Comparison of ENCODE assay signal across 8 mouse cellular contexts in genomic region chr7:25248846-25249313, GRCm38 (mm10). TPM values are rescaled to one million over a fixed set of nuclear protein-coding genes. Genes with fewer than 3 reads are reported as not detected.
A peak's percentile ranks its signal among the peaks of the same experiment; 100 is the strongest.
DNase-seq lines count a peak whose midpoint lies in the region; ATAC-seq and TF ChIP-seq lines count a peak whose summit lies in the region.

No protein-coding gene starts in this region.

- DNase-seq in kidney, adult 9 months = peak; percentile 58
- DNase-seq in kidney, adult 11 months = no peak
- peak; percentile 39 for DNase-seq in R1 (ENCODE audit: low read depth, low spot score)
- no peak for DNase-seq in limb, embryonic 14.5 days (ENCODE audit: low spot score)
- DNase-seq in splenic B cell, adult 2 months (ENCODE audit: low read depth, low spot score) = peak; percentile 48
- DNase-seq in natural killer cell, adult 2 months (ENCODE audit: low spot score in 2 of 2) = no peak
- DNase-seq in ovary, postnatal 36 days (ENCODE audit: low spot score) = no peak

- H3K36me3 ChIP-seq in forebrain, embryonic 15.5 days = no peaks in the 10 kb centered on the region
- H3K36me3 ChIP-seq in limb, embryonic 14.5 days (ENCODE audit: control insufficient read depth, insufficient read depth, low read length) = peaks cover 26% of the 10 kb centered on the region
- H3K36me3 ChIP-seq in splenic B cell, adult 2 months (ENCODE audit: control insufficient read depth, insufficient read depth, low read length, poor library complexity, severe bottlenecking) = no peaks in the 10 kb centered on the region; the same call in 1 of the 2 replicates

- peak overlapping the region; percentile 96 for H3K27ac ChIP-seq in forebrain, embryonic 15.5 days (replicated peaks)
- H3K27ac ChIP-seq in limb, embryonic 14.5 days (replicated peaks; ENCODE audit: low read depth, low read length) = peak overlapping the region; percentile 97

- no peaks in the 10 kb centered on the region for H3K9me3 ChIP-seq in forebrain, embryonic 15.5 days
- H3K9me3 ChIP-seq in limb, embryonic 14.5 days (ENCODE audit: control insufficient read depth, low read length) = no peaks in the 10 kb centered on the region

- no peak; the same call in 1 of the 2 replicates for ATAC-seq in forebrain, embryonic 15.5 days (replicated peaks)
- ATAC-seq in limb, embryonic 14.5 days (ENCODE audit: low FRiP score, low read depth) = no peak

- WGBS in forebrain, embryonic 15.5 days = under 1% methylated on average over 25 of the region's 25 CpGs
- WGBS in limb, embryonic 14.5 days = under 1% methylated on average over 22 of the region's 25 CpGs

- H3K27me3 ChIP-seq in forebrain, embryonic 15.5 days = no peaks in the 10 kb centered on the region
- H3K27me3 ChIP-seq in limb, embryonic 14.5 days (ENCODE audit: control insufficient read depth, insufficient read depth, low read length) = no peaks in the 10 kb centered on the region
- no peaks in the 10 kb centered on the region; the same call in 1 of the 2 replicates for H3K27me3 ChIP-seq in splenic B cell, adult 2 months (ENCODE audit: control insufficient read depth, insufficient read depth, low read length, poor library complexity, severe bottlenecking)

- peaks cover 55% of the 10 kb centered on the region for H3K4me1 ChIP-seq in forebrain, embryonic 15.5 days
- H3K4me1 ChIP-seq in limb, embryonic 14.5 days (ENCODE audit: control insufficient read depth, insufficient read depth, low read length) = peaks cover 53% of the 10 kb centered on the region

- TF ChIP-seq POLR2A in limb, embryonic 14.5 days (IDR thresholded peaks at IDR 0.05; ENCODE audit: borderline replicate concordance, extremely low read depth, insufficient read depth, insufficient read length) = no peak

- H3K4me3 ChIP-seq in forebrain, embryonic 15.5 days = peak overlapping the region; percentile 73
- H3K4me3 ChIP-seq in limb, embryonic 14.5 days (replicated peaks; ENCODE audit: low read length) = peak overlapping the region; percentile 99

- peak overlapping the region; percentile 60 for H3K9ac ChIP-seq in forebrain, embryonic 15.5 days (replicated peaks)
- peak overlapping the region; percentile 91 for H3K9ac ChIP-seq in limb, embryonic 14.5 days (ENCODE audit: low read depth, low read length, severe bottlenecking)

- H3K4me2 ChIP-seq in forebrain, embryonic 15.5 days (replicated peaks) = peak overlapping the region; percentile 95
- peak overlapping the region; percentile 95 for H3K4me2 ChIP-seq in limb, embryonic 14.5 days (replicated peaks; ENCODE audit: low read depth, low read length, severe bottlenecking)

RNA-seq across cellular contexts. Expression of gene Erf, which starts 1.7 kb away (rescaled TPM):
- polyA plus RNA-seq in forebrain, embryonic 15.5 days (2015; fragmentation: Nextera tagmentation; extraction: Ambion mirVana) = 4.8 and 5.5 TPM in 2 replicates
- 99.2 and 127 TPM in 2 replicates for polyA plus RNA-seq in limb, embryonic 14.5 days (2012; rRNA removed)
- 33.2 and 37.9 TPM in 2 replicates for polyA plus RNA-seq in limb, embryonic 14.5 days (2014; fragmentation: Nextera tagmentation; extraction: Ambion mirVana)

RNA-seq across cellular contexts. Expression of gene Gsk3a, which starts 11.2 kb away (rescaled TPM):
- 16.2 and 17.4 TPM in 2 replicates for polyA plus RNA-seq in forebrain, embryonic 15.5 days (2015; fragmentation: Nextera tagmentation; extraction: Ambion mirVana)
- polyA plus RNA-seq in limb, embryonic 14.5 days (2012; rRNA removed) = 155 and 204 TPM in 2 replicates
- polyA plus RNA-seq in limb, embryonic 14.5 days (2014; fragmentation: Nextera tagmentation; extraction: Ambion mirVana) = 16.3 and 18.8 TPM in 2 replicates

RNA-seq across cellular contexts. Expression of gene Cic, which starts 18.6 kb away (rescaled TPM):
- polyA plus RNA-seq in forebrain, embryonic 15.5 days (2015; fragmentation: Nextera tagmentation; extraction: Ambion mirVana) = 53.2 and 54.4 TPM in 2 replicates
- polyA plus RNA-seq in limb, embryonic 14.5 days (2012; rRNA removed) = 155 and 206 TPM in 2 replicates
- polyA plus RNA-seq in limb, embryonic 14.5 days (2014; fragmentation: Nextera tagmentation; extraction: Ambion mirVana) = 48.9 and 58.1 TPM in 2 replicates

RNA-seq across cellular contexts. Expression of gene Zfp526, which starts 27.7 kb away (rescaled TPM):
- polyA plus RNA-seq in forebrain, embryonic 15.5 days (2015; fragmentation: Nextera tagmentation; extraction: Ambion mirVana) = 1.9 and 2.0 TPM in 2 replicates
- polyA plus RNA-seq in limb, embryonic 14.5 days (2012; rRNA removed) = 11.1 and 13.0 TPM in 2 replicates
- 3.9 and 4.2 TPM in 2 replicates for polyA plus RNA-seq in limb, embryonic 14.5 days (2014; fragmentation: Nextera tagmentation; extraction: Ambion mirVana)

RNA-seq across cellular contexts. Expression of gene Dedd2, which starts 28.5 kb away (rescaled TPM):
- 17.7 and 18.0 TPM in 2 replicates for polyA plus RNA-seq in forebrain, embryonic 15.5 days (2015; fragmentation: Nextera tagmentation; extraction: Ambion mirVana)
- polyA plus RNA-seq in limb, embryonic 14.5 days (2012; rRNA removed) = 11.1 and 14.0 TPM in 2 replicates
- 9.0 and 9.4 TPM in 2 replicates for polyA plus RNA-seq in limb, embryonic 14.5 days (2014; fragmentation: Nextera tagmentation; extraction: Ambion mirVana)

Comparison
In these comparisons a context has a peak if more than half of its experiments do, and no peak if none do; other contexts are left out.
1. DNase-seq: peak in kidney, adult 9 months (single experiment), R1 (single experiment) and splenic B cell, adult 2 months (single experiment); none in kidney, adult 11 months (single experiment), limb, embryonic 14.5 days (single experiment), natural killer cell, adult 2 months (0 of 2) and ovary, postnatal 36 days (single experiment).